Mouse (Mus musculus): ENCODE measurements around the gene Brwd1. TPM values are rescaled to one million over a fixed set of nuclear protein-coding genes. Genes with fewer than 3 reads are reported as not detected.

Gene Brwd1
- polyA plus RNA-seq (2012; ENCODE audit: insufficient read depth, insufficient read length, low replicate concordance, missing spikeins): 395 and 462 TPM in 2 replicates

- under 1% methylated on average over 106 of the region's 107 CpGs for WGBS
- TF ChIP-seq CTCF (IDR thresholded peaks at IDR 0.05; ENCODE audit: insufficient read depth, low read depth, low read length): no peak
- peak; percentile 87 for TF ChIP-seq POLR2A (IDR thresholded peaks at IDR 0.05; ENCODE audit: insufficient read depth, low read depth, low read length)
- Histone ChIP-seq H3K4me3 (ENCODE audit: insufficient read depth, low read depth, low read length) (peak within 1 kb of the TSS; percentile 99), H3K4me1 (ENCODE audit: control insufficient read depth, insufficient read depth, low read length) (peaks cover 11% of the 10 kb centered on the region), H3K27ac (ENCODE audit: insufficient read depth, low read depth, low read length) (peak within 1 kb of the TSS; percentile 95)
Measured at GRCm38 (mm10) chr16:96082301-96083178, at the start of gene Brwd1. TSS of gene Brwd1 (minus strand) at chr16:96082526.

DNA sequence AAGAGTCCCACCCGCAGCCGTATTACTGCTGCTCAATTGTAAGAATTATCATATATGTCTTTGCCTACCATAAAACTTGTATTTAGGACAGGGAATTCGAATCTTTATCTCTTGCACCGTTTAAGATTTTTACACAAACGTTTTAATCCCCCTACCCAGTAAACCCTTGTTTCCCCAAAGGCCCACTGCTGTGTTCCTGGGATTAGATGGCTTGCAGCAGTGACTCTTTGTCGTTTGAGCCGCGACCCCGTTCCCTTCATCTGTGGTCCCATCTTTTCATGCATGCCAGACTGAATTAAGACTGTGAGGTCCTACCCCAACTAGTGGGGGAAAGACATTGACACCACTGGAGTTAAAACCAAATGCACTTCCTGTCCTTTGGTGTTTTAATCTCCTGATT is 46.1 kb upstream of the Brwd1 start:
- H3K27ac ChIP-seq (ENCODE audit: insufficient read depth, low read depth, low read length): peak overlapping the region; percentile 99
- TF ChIP-seq POLR2A (IDR thresholded peaks at IDR 0.05; ENCODE audit: insufficient read depth, low read depth, low read length): no peak
- no peak for TF ChIP-seq CTCF (IDR thresholded peaks at IDR 0.05; ENCODE audit: insufficient read depth, low read depth, low read length)
- WGBS: 1% methylated on average over 9 of the region's 9 CpGs
- H3K4me3 ChIP-seq (ENCODE audit: insufficient read depth, low read depth, low read length): peak overlapping the region; percentile 92
- H3K4me1 ChIP-seq (ENCODE audit: control insufficient read depth, insufficient read depth, low read length): peaks cover 2% of the 10 kb centered on the region

- Histone ChIP-seq H3K4me1 (ENCODE audit: control insufficient read depth, insufficient read depth, low read length) (peaks cover 2% of the 10 kb centered on the region), H3K27ac (ENCODE audit: insufficient read depth, low read depth, low read length) (peak within 1 kb of the TSS; percentile 99), H3K4me3 (ENCODE audit: insufficient read depth, low read depth, low read length) (peak within 1 kb of the TSS; percentile 92)
- WGBS: under 1% methylated on average over 67 of the region's 72 CpGs
- no peak for TF ChIP-seq CTCF (IDR thresholded peaks at IDR 0.05; ENCODE audit: insufficient read depth, low read depth, low read length)
- TF ChIP-seq POLR2A (IDR thresholded peaks at IDR 0.05; ENCODE audit: insufficient read depth, low read depth, low read length): peak; percentile 90
Measured at GRCm38 (mm10) chr16:96127657-96128344, 45.5 kb upstream of the Brwd1 start, which contains the start of gene Hmgn1. TSS of gene Hmgn1 (minus strand) at chr16:96127729.

DNA sequence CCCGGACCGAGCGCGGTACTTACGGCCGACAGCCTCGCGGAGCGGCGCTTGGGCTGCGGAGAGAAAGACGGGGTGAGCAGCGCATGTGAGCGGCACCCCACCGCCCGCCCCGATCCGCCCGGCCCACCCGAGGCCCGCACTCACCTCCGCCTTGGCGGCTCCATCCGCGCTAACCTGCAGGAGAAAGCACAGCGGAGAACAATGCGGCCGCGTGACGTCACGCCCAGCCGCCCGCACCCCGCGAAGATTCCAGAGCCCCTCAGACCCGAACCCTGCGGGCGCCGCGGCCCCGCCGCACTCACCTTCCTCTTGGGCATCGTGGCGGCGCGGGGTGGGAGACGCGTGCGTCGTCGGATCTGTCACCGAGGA is 44.9 kb upstream of the Brwd1 start:
- under 1% methylated on average over 45 of the region's 52 CpGs for WGBS
- H3K27ac ChIP-seq (ENCODE audit: insufficient read depth, low read depth, low read length): peak overlapping the region; percentile 96
- peak overlapping the region; percentile 92 for H3K4me3 ChIP-seq (ENCODE audit: insufficient read depth, low read depth, low read length)
- H3K4me1 ChIP-seq (ENCODE audit: control insufficient read depth, insufficient read depth, low read length): peaks cover 2% of the 10 kb centered on the region
- TF ChIP-seq POLR2A (IDR thresholded peaks at IDR 0.05; ENCODE audit: insufficient read depth, low read depth, low read length) (0 out of 2 replicates have a peak, but pooled peaks have one; percentile 52), CTCF (IDR thresholded peaks at IDR 0.05; ENCODE audit: insufficient read depth, low read depth, low read length) (no peak)

DNA sequence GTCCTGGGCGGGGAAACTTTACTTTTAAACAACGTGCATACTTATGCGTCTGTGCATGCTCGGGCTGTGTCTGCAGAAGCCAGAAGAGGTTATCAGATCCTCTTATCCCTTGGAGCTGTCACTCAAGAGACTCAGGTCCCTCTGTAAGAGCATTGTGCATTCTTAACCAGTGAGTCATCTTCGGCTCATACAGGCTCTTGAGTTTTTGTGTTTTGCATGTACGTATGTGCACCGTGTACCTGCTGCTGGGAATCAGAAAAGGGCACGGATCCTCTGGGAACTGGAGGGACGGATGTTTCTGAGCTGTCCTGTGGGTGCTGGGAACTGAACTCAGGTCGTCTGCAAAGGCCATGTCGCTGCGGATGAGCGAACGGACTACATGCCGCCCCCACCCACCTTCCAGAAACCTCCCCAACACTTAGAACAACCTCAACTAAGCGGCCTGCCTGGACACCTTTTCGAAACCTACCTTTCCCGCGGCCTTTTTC is 44.4 kb upstream of the Brwd1 start:
- TF ChIP-seq POLR2A (IDR thresholded peaks at IDR 0.05; ENCODE audit: insufficient read depth, low read depth, low read length) (no peak), CTCF (IDR thresholded peaks at IDR 0.05; ENCODE audit: insufficient read depth, low read depth, low read length) (no peak)
- peaks cover 2% of the 10 kb centered on the region for H3K4me1 ChIP-seq (ENCODE audit: control insufficient read depth, insufficient read depth, low read length)
- peak overlapping the region; percentile 92 for H3K4me3 ChIP-seq (ENCODE audit: insufficient read depth, low read depth, low read length)
- WGBS: 4% methylated on average over 19 of the region's 19 CpGs
- H3K27ac ChIP-seq (ENCODE audit: insufficient read depth, low read depth, low read length): no peak overlapping the region

- no peak overlapping the region for H3K4me3 ChIP-seq (ENCODE audit: insufficient read depth, low read depth, low read length)
- TF ChIP-seq CTCF (IDR thresholded peaks at IDR 0.05; ENCODE audit: insufficient read depth, low read depth, low read length): no peak
- no peak for TF ChIP-seq POLR2A (IDR thresholded peaks at IDR 0.05; ENCODE audit: insufficient read depth, low read depth, low read length)
- H3K27ac ChIP-seq (ENCODE audit: insufficient read depth, low read depth, low read length): no peak overlapping the region
- H3K4me1 ChIP-seq (ENCODE audit: control insufficient read depth, insufficient read depth, low read length): no peaks in the 10 kb centered on the region
- 63% methylated on average over 4 of the region's 4 CpGs for WGBS
Measured at GRCm38 (mm10) chr16:96120022-96120623, 37.8 kb upstream of the Brwd1 start.

- WGBS: 54% methylated on average over 4 of the region's 4 CpGs
Measured at GRCm38 (mm10) chr16:96114729-96115128, 32.4 kb upstream of the Brwd1 start.

DNA sequence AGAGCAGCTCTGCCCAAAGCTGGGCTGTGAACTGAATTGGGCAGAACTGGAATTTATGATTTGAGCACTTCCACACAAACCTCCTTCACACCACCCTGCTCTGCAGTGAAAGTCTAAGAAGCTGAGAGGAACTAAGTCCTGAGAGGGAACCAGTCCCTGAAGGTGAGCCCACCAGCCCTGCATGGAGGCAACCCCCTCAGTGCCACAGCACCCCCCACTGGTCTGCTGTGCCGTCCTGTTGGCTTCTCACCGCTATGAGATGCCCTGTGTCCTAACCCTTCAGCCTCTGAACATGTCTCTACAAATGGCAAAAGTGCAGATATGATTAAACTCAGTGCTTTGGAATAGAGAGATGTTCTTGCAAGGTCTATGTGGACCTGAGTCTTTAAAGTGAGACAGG is 30.4 kb upstream of the Brwd1 start:
- no peak overlapping the region for H3K4me3 ChIP-seq (ENCODE audit: insufficient read depth, low read depth, low read length)
- H3K27ac ChIP-seq (ENCODE audit: insufficient read depth, low read depth, low read length): no peak overlapping the region
- 60% methylated on average over 2 of the region's 2 CpGs for WGBS
- TF ChIP-seq CTCF (IDR thresholded peaks at IDR 0.05; ENCODE audit: insufficient read depth, low read depth, low read length): no peak
- TF ChIP-seq POLR2A (IDR thresholded peaks at IDR 0.05; ENCODE audit: insufficient read depth, low read depth, low read length): no peak
- H3K4me1 ChIP-seq (ENCODE audit: control insufficient read depth, insufficient read depth, low read length): peaks cover 3% of the 10 kb centered on the region

More at GRCm38 (mm10) chr16:96114729-96115128, 32.4 kb upstream of the Brwd1 start:
- H3K4me1 ChIP-seq (ENCODE audit: control insufficient read depth, insufficient read depth, low read length): peaks cover 3% of the 10 kb centered on the region
- H3K27ac ChIP-seq (ENCODE audit: insufficient read depth, low read depth, low read length): no peak overlapping the region
- H3K4me3 ChIP-seq (ENCODE audit: insufficient read depth, low read depth, low read length): no peak overlapping the region
- TF ChIP-seq CTCF (IDR thresholded peaks at IDR 0.05; ENCODE audit: insufficient read depth, low read depth, low read length) (no peak), POLR2A (IDR thresholded peaks at IDR 0.05; ENCODE audit: insufficient read depth, low read depth, low read length) (no peak)

Data from olfactory bulb, adult 2 months (tissue).